Mouse (Mus musculus) G1E (cell line): ENCODE results near the gene Skiv2l. TPM values are rescaled to one million over a fixed set of nuclear protein-coding genes. Genes with fewer than 3 reads are reported as not detected.

Experiments used
- ATAC-seq: 2 replicates; pipeline ENCODE4 v1.8.0; 2016; ENCODE audit warnings: mild to moderate bottlenecking; ENCODE audit not compliant: insufficient number of reproducible peaks, poor library complexity, low FRiP score, severe bottlenecking; ENCODE audit errors: extremely low read depth
- DNase-seq: peaks from one replicate; pipeline ENCODE4 v3.0.0; 2012; ENCODE audit warnings: low spot score
- H3K27me3 ChIP-seq: 2 replicates; pipeline ENCODE4 v1.6.1; 2012; ENCODE audit warnings: mild to moderate bottlenecking, low read length, inconsistent platforms; ENCODE audit not compliant: insufficient read depth
- H3K36me3 ChIP-seq: replicated peaks from 2 replicates; pipeline ENCODE3; 2012; ENCODE audit warnings: mild to moderate bottlenecking, inconsistent platforms
- H3K4me1 ChIP-seq: 2 replicates; pipeline ENCODE4 v1.6.1; 2012; ENCODE audit warnings: low read depth, low read length, inconsistent platforms, mixed read lengths; ENCODE audit not compliant: insufficient read depth
- H3K4me3 ChIP-seq: 2 replicates; pipeline ENCODE4 v1.5.1; 2012; ENCODE audit warnings: low read depth, mild to moderate bottlenecking, inconsistent platforms, low read length, moderate library complexity, mixed read lengths
- H3K9me3 ChIP-seq: replicated peaks from 2 replicates; pipeline ENCODE4 v1.6.1; 2012; ENCODE audit warnings: inconsistent platforms
- CTCF ChIP-seq: IDR thresholded peaks from 2 replicates; pipeline ENCODE4 v1.5.1; 2012; ENCODE audit warnings: low read depth, low read length, inconsistent platforms, mixed read lengths
- GATA1 ChIP-seq: IDR thresholded peaks from 2 replicates; pipeline ENCODE4 v1.6.1; 2012; ENCODE audit warnings: borderline replicate concordance, low read length, inconsistent platforms, mixed read lengths
- GATA2 ChIP-seq: IDR thresholded peaks from 2 replicates; pipeline ENCODE4 v1.6.1; 2012; ENCODE audit warnings: low read depth, low read length, inconsistent platforms, borderline replicate concordance
- POLR2AphosphoS5 ChIP-seq: IDR thresholded peaks from 2 replicates; pipeline ENCODE4 v1.6.1; 2012; ENCODE audit warnings: low read depth, low read length, inconsistent platforms; ENCODE audit not compliant: insufficient replicate concordance
- TAL1 ChIP-seq: conservative IDR thresholded peaks from 2 replicates; pipeline ENCODE4 v1.6.1; 2012; ENCODE audit warnings: low read depth, low read length, inconsistent platforms, mixed read lengths
- polyA plus RNA-seq: library from polyadenylated mRNA; stranded (reverse); fragments of >175 nt; gene quantifications from 2 replicates; pipeline ENCODE4 v1.2.3, GENCODE M21; 2012
- total RNA-seq, 2 experiments: library from RNA; stranded (forward) in 1 of 2; stranded (reverse) in 1 of 2; fragments of 200-1000 nt in 1 of 2; fragments of >200 nt in 1 of 2; fragmentation: Nextera tagmentation in 1 of 2; gene quantifications; 2 replicates each; pipeline ENCODE4 v1.2.3; 2014 to 2017

Skiv2l gene
- total and polyA plus RNA-seq, 3 experiments = 37.9 to 54.7 (median 45.3) TPM

- no peaks in the 10 kb centered on the region for H3K36me3 ChIP-seq
- DNase-seq (no peak), ATAC-seq (no peak)
- no peak overlapping the region; the same call in 1 of the 2 replicates for H3K4me3 ChIP-seq
- no peaks in the 10 kb centered on the region for H3K27me3 ChIP-seq
- TF ChIP-seq GATA1 = no peak
- no peak for TF ChIP-seq POLR2AphosphoS5
- no peak for TF ChIP-seq GATA2
- TF ChIP-seq CTCF = no peak
- no peak for TF ChIP-seq TAL1
- H3K9me3 ChIP-seq = no peaks in the 10 kb centered on the region
- H3K4me1 ChIP-seq = peaks cover 70% of the 10 kb centered on the region
Measured at GRCm38 (mm10) chr17:34887942-34888341, 37.9 kb upstream of the Skiv2l start.

- TF ChIP-seq POLR2AphosphoS5 = no peak
- TF ChIP-seq CTCF = no peak
- no peak for TF ChIP-seq GATA1
- no peak for TF ChIP-seq GATA2
- no peak for TF ChIP-seq TAL1
- Histone ChIP-seq H3K27me3 (no peaks in the 10 kb centered on the region; the same call in 1 of the 2 replicates), H3K4me1 (peaks cover 76% of the 10 kb centered on the region), H3K4me3 (no peak overlapping the region), H3K36me3 (no peaks in the 10 kb centered on the region), H3K9me3 (no peaks in the 10 kb centered on the region)
- ATAC-seq = no peak
- no peak for DNase-seq
Measured at GRCm38 (mm10) chr17:34885615-34886014, 35.6 kb upstream of the Skiv2l start.

GRCm38 (mm10) chr17:34884704-34885103 is 34.7 kb upstream of the Skiv2l start:
- H3K4me1 ChIP-seq = peaks cover 72% of the 10 kb centered on the region
- peak overlapping the region; percentile 24; the same call in 1 of the 2 replicates for H3K4me3 ChIP-seq
- H3K9me3 ChIP-seq = no peaks in the 10 kb centered on the region
- no peaks in the 10 kb centered on the region for H3K36me3 ChIP-seq
- ATAC-seq = peak; percentile 22; the same call in 1 of the 2 replicates
- no peak for DNase-seq
- H3K27me3 ChIP-seq = no peaks in the 10 kb centered on the region; the same call in 1 of the 2 replicates
- TF ChIP-seq POLR2AphosphoS5 (no peak), TAL1 (peak; percentile 63)

GRCm38 (mm10) chr17:34883332-34883731 is 33.3 kb upstream of the Skiv2l start:
- ATAC-seq (no peak), DNase-seq (no peak)
- H3K9me3 ChIP-seq = no peaks in the 10 kb centered on the region
- no peaks in the 10 kb centered on the region; the same call in 1 of the 2 replicates for H3K27me3 ChIP-seq
- H3K4me3 ChIP-seq = no peak overlapping the region
- TF ChIP-seq POLR2AphosphoS5 (no peak), TAL1 (no peak), GATA2 (no peak), CTCF (no peak), GATA1 (no peak)
- H3K4me1 ChIP-seq = peaks cover 69% of the 10 kb centered on the region
- no peaks in the 10 kb centered on the region for H3K36me3 ChIP-seq

- H3K27me3 ChIP-seq = peaks cover 5% of the 10 kb centered on the region
- TF ChIP-seq TAL1 = no peak
- no peak for TF ChIP-seq GATA1
- no peak for TF ChIP-seq POLR2AphosphoS5
- DNase-seq (no peak), ATAC-seq (no peak)
- H3K36me3 ChIP-seq = no peaks in the 10 kb centered on the region
- H3K4me1 ChIP-seq = peaks cover 55% of the 10 kb centered on the region
- H3K4me3 ChIP-seq = no peak within 1 kb of the TSS
- no peaks in the 10 kb centered on the region for H3K9me3 ChIP-seq
Measured at GRCm38 (mm10) chr17:34881683-34882310, 31.8 kb upstream of the Skiv2l start, which contains the start of gene Gm20547. Gm20547 (minus strand) TSS chr17:34882042.

GRCm38 (mm10) chr17:34881166-34881565 is 31.2 kb upstream of the Skiv2l start:
- no peak overlapping the region for H3K4me3 ChIP-seq
- ATAC-seq = no peak
- no peaks in the 10 kb centered on the region for H3K36me3 ChIP-seq
- peaks cover 10% of the 10 kb centered on the region for H3K27me3 ChIP-seq
- TF ChIP-seq GATA2 (no peak), CTCF (no peak), TAL1 (no peak), GATA1 (no peak), POLR2AphosphoS5 (no peak)
- peaks cover 49% of the 10 kb centered on the region for H3K4me1 ChIP-seq
- no peaks in the 10 kb centered on the region for H3K9me3 ChIP-seq
- no peak for DNase-seq
